Mouse (Mus musculus): ENCODE measurements around the gene Nbas. TPM values are rescaled to one million over a fixed set of nuclear protein-coding genes. Genes with fewer than 3 reads are reported as not detected.

Gene Nbas
- polyA plus RNA-seq, 1 experiment from 2014 or later, result 21.9 TPM

DNA sequence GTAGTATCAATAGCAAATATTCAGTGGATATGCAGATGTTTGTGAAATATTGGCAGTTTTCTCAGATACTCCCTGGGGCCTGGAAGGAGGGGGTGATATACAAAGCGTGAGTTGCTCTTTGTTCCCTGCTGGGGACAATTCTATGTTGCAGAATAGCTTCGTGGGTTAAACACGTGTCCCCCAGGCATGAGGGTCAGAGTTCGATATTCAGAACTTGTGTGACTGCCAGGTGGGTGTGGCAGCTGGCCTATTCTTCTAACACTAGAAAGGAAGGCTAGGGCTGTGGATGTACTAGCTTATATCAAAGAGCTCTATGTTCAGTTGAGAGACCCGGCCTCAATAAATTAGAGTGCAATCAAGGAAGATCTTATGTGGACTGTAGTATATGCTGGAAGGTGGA, 274.9 kb downstream of the Nbas start:
- WGBS, result 30% methylated on average over 5 of the region's 5 CpGs

DNA sequence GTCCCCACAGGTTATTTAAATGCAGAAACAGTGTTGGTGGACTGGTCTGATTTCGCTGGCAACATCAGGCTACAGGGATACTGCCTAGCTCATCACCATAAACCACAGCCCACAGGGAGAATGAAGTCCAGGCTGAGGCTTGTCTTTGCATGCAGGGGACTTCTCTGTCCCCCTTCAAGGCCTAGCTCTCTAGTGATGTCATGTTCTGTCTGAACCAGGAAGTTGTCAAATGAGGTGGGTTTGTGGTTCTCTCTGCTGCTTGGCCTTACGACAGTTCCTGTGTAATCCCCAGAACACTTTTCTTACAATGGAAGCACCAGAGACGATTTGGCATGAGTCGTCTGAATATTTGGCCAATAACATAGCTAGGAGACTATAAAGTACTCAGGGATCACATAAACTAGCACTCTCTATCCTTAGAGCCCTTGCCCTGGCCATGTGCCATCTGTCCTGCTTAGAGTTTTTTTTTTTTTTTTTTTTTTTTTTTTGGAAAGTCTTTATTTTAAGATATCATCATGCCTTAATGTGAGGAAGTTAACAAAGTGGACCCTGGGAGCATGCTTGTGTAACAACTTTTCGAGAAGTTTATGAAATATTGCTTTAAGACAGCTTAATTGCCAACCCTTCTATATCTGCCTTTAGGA, 294.8 kb downstream of the Nbas start:
- DNase-seq (ENCODE audit: low spot score), result no peak
- Histone ChIP-seq H3K4me3 (replicated peaks; ENCODE audit: low read length) (no peak overlapping the region), H3K9ac (no peak overlapping the region), H3K36me3 (replicated peaks; ENCODE audit: control insufficient read depth, insufficient read depth) (no peaks in the 10 kb centered on the region; the same call in none of the 2 replicates), H3K4me2 (replicated peaks) (no peak overlapping the region), H3K4me1 (replicated peaks; ENCODE audit: control insufficient read depth, insufficient read depth, low read length) (no peaks in the 10 kb centered on the region), H3K9me3 (ENCODE audit: control insufficient read depth, low read length) (no peaks in the 10 kb centered on the region), H3K27me3 (ENCODE audit: control insufficient read depth, insufficient read depth, low read length) (no peaks in the 10 kb centered on the region), H3K27ac (no peak overlapping the region)
- ATAC-seq (ENCODE audit: low FRiP score), result no peak
- 91% methylated on average over 5 of the region's 5 CpGs for WGBS

More for the DNA sequence above, 274.9 kb downstream of the Nbas start:
- Histone ChIP-seq H3K27ac (no peak overlapping the region), H3K9me3 (ENCODE audit: control insufficient read depth, low read length) (no peaks in the 10 kb centered on the region), H3K4me3 (replicated peaks; ENCODE audit: low read length) (no peak overlapping the region), H3K9ac (no peak overlapping the region), H3K27me3 (ENCODE audit: control insufficient read depth, insufficient read depth, low read length) (no peaks in the 10 kb centered on the region), H3K36me3 (replicated peaks; ENCODE audit: control insufficient read depth, insufficient read depth) (no peaks in the 10 kb centered on the region), H3K4me1 (replicated peaks; ENCODE audit: control insufficient read depth, insufficient read depth, low read length) (no peaks in the 10 kb centered on the region), H3K4me2 (replicated peaks) (no peak overlapping the region)
- no peak for DNase-seq (ENCODE audit: low spot score)
- no peak for ATAC-seq (ENCODE audit: low FRiP score)

DNA sequence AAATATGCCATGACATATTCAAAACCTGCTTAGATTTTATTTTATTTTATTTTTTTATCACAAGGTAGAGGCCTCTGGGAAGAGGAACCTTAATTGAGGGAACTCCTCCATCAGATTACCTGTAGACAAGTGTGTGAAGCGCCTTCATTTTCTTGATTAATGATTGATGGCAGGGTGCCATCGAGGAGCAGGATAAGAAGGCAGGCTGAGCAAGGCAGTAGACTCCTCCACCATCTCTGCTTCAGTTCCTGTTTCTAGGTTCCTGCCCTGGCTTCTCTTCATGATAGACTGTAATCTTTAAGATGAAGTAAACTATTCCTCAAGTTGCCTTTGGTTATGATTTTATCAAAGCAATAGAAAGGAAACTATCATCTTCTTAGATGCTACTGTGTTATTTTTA, 295.4 kb downstream of the Nbas start:
- Histone ChIP-seq H3K4me3 (replicated peaks; ENCODE audit: low read length) (no peak overlapping the region), H3K27me3 (ENCODE audit: control insufficient read depth, insufficient read depth, low read length) (no peaks in the 10 kb centered on the region), H3K4me2 (replicated peaks) (no peak overlapping the region), H3K9me3 (ENCODE audit: control insufficient read depth, low read length) (no peaks in the 10 kb centered on the region), H3K36me3 (replicated peaks; ENCODE audit: control insufficient read depth, insufficient read depth) (no peaks in the 10 kb centered on the region; the same call in none of the 2 replicates), H3K27ac (no peak overlapping the region), H3K9ac (no peak overlapping the region), H3K4me1 (replicated peaks; ENCODE audit: control insufficient read depth, insufficient read depth, low read length) (no peaks in the 10 kb centered on the region)
- no peak for ATAC-seq (ENCODE audit: low FRiP score)
- DNase-seq (ENCODE audit: low spot score), result no peak
- 89% methylated on average over 2 of the region's 2 CpGs for WGBS

DNA sequence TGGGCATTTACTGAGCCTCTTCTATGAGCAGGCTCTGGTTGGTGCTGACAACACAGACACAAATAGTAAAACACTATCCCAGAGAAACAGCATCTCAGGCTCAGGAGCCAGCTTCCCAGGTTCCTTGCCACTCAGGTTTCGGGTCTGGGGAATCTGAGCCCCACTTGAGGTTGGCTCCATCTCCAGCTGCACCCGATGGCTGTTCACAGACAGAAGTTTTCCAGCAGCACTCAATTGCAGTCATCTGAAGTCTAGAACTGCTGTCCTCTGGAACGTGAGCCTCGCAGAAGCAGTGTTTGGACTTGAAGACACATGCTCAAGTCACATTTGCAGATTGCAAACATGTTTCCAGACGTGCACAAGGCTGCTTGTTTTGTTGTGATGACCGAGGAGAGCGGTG, 297.5 kb downstream of the Nbas start:
- no peak for ATAC-seq (ENCODE audit: low FRiP score)
- no peak overlapping the region for H3K27ac ChIP-seq

GRCm38 (mm10) chr12:13575158-13575557, 306.2 kb downstream of the Nbas start:
- ATAC-seq (ENCODE audit: low FRiP score) (no peak), DNase-seq (ENCODE audit: low spot score) (no peak)
- Histone ChIP-seq H3K27ac (no peak overlapping the region), H3K36me3 (replicated peaks; ENCODE audit: control insufficient read depth, insufficient read depth) (no peaks in the 10 kb centered on the region), H3K4me1 (replicated peaks; ENCODE audit: control insufficient read depth, insufficient read depth, low read length) (peaks cover 4% of the 10 kb centered on the region; the same call in 1 of the 2 replicates), H3K4me2 (replicated peaks) (no peak overlapping the region), H3K9me3 (ENCODE audit: control insufficient read depth, low read length) (no peaks in the 10 kb centered on the region), H3K9ac (no peak overlapping the region), H3K4me3 (replicated peaks; ENCODE audit: low read length) (no peak overlapping the region), H3K27me3 (ENCODE audit: control insufficient read depth, insufficient read depth, low read length) (no peaks in the 10 kb centered on the region)
- WGBS, result 83% methylated on average over 4 of the region's 4 CpGs

More for the DNA sequence above, 297.5 kb downstream of the Nbas start:
- Histone ChIP-seq H3K36me3 (replicated peaks; ENCODE audit: control insufficient read depth, insufficient read depth) (no peaks in the 10 kb centered on the region; the same call in 1 of the 2 replicates), H3K4me3 (replicated peaks; ENCODE audit: low read length) (no peak overlapping the region), H3K4me1 (replicated peaks; ENCODE audit: control insufficient read depth, insufficient read depth, low read length) (no peaks in the 10 kb centered on the region), H3K27me3 (ENCODE audit: control insufficient read depth, insufficient read depth, low read length) (no peaks in the 10 kb centered on the region), H3K4me2 (replicated peaks) (no peak overlapping the region), H3K9me3 (ENCODE audit: control insufficient read depth, low read length) (no peaks in the 10 kb centered on the region), H3K9ac (no peak overlapping the region)
- no peak for DNase-seq (ENCODE audit: low spot score)
- WGBS, result 90% methylated on average over 7 of the region's 7 CpGs

GRCm38 (mm10) chr12:13575605-13576600, 307.0 kb downstream of the Nbas start:
- H3K9me3 ChIP-seq (ENCODE audit: control insufficient read depth, low read length), result no peaks in the 10 kb centered on the region
- ATAC-seq (ENCODE audit: low FRiP score), result no peak

GRCm38 (mm10) chr12:13576761-13577160, 307.8 kb downstream of the Nbas start:
- H3K27ac ChIP-seq, result no peak overlapping the region
- 84% methylated on average over 4 of the region's 4 CpGs for WGBS
- ATAC-seq (ENCODE audit: low FRiP score), result no peak
- no peak overlapping the region for H3K4me2 ChIP-seq (replicated peaks)
- no peak overlapping the region for H3K4me3 ChIP-seq (replicated peaks; ENCODE audit: low read length)
- H3K36me3 ChIP-seq (replicated peaks; ENCODE audit: control insufficient read depth, insufficient read depth), result no peaks in the 10 kb centered on the region
- DNase-seq (ENCODE audit: low spot score), result no peak
- H3K27me3 ChIP-seq (ENCODE audit: control insufficient read depth, insufficient read depth, low read length), result no peaks in the 10 kb centered on the region
- no peak overlapping the region for H3K9ac ChIP-seq
- peaks cover 4% of the 10 kb centered on the region; the same call in 1 of the 2 replicates for H3K4me1 ChIP-seq (replicated peaks; ENCODE audit: control insufficient read depth, insufficient read depth, low read length)
- H3K9me3 ChIP-seq (ENCODE audit: control insufficient read depth, low read length), result no peaks in the 10 kb centered on the region

More at GRCm38 (mm10) chr12:13575605-13576600, 307.0 kb downstream of the Nbas start:
- no peak overlapping the region for H3K9ac ChIP-seq
- no peak overlapping the region for H3K4me2 ChIP-seq (replicated peaks)
- H3K27me3 ChIP-seq (ENCODE audit: control insufficient read depth, insufficient read depth, low read length), result no peaks in the 10 kb centered on the region
- WGBS, result 94% methylated on average over 5 of the region's 5 CpGs
- no peak overlapping the region for H3K4me3 ChIP-seq (replicated peaks; ENCODE audit: low read length)
- peaks cover 4% of the 10 kb centered on the region; the same call in 1 of the 2 replicates for H3K4me1 ChIP-seq (replicated peaks; ENCODE audit: control insufficient read depth, insufficient read depth, low read length)
- no peak for DNase-seq (ENCODE audit: low spot score)
- H3K27ac ChIP-seq, result no peak overlapping the region
- no peaks in the 10 kb centered on the region for H3K36me3 ChIP-seq (replicated peaks; ENCODE audit: control insufficient read depth, insufficient read depth)

- 87% methylated on average over 1 of the region's 1 CpGs for WGBS
- no peak overlapping the region for H3K4me3 ChIP-seq (replicated peaks; ENCODE audit: low read length)
- peaks cover 7% of the 10 kb centered on the region; the same call in 1 of the 2 replicates for H3K36me3 ChIP-seq (replicated peaks; ENCODE audit: control insufficient read depth, insufficient read depth)
- H3K4me2 ChIP-seq (replicated peaks), result no peak overlapping the region
- ATAC-seq (ENCODE audit: low FRiP score) (no peak), DNase-seq (ENCODE audit: low spot score) (no peak)
- H3K27me3 ChIP-seq (ENCODE audit: control insufficient read depth, insufficient read depth, low read length), result no peaks in the 10 kb centered on the region
- peaks cover 4% of the 10 kb centered on the region; the same call in 1 of the 2 replicates for H3K4me1 ChIP-seq (replicated peaks; ENCODE audit: control insufficient read depth, insufficient read depth, low read length)
- H3K9me3 ChIP-seq (ENCODE audit: control insufficient read depth, low read length), result no peaks in the 10 kb centered on the region
- no peak overlapping the region for H3K27ac ChIP-seq
- no peak overlapping the region for H3K9ac ChIP-seq
Measured at GRCm38 (mm10) chr12:13580796-13581195, 311.9 kb downstream of the Nbas start.

- no peak for ATAC-seq (ENCODE audit: low FRiP score)
- no peak overlapping the region for H3K4me3 ChIP-seq (replicated peaks; ENCODE audit: low read length)
- no peaks in the 10 kb centered on the region for H3K27me3 ChIP-seq (ENCODE audit: control insufficient read depth, insufficient read depth, low read length)
- DNase-seq (ENCODE audit: low spot score), result no peak
- WGBS, result 96% methylated on average over 6 of the region's 6 CpGs
- H3K9me3 ChIP-seq (ENCODE audit: control insufficient read depth, low read length), result no peaks in the 10 kb centered on the region
- H3K36me3 ChIP-seq (replicated peaks; ENCODE audit: control insufficient read depth, insufficient read depth), result peaks cover 7% of the 10 kb centered on the region; the same call in 1 of the 2 replicates
- H3K4me2 ChIP-seq (replicated peaks), result no peak overlapping the region
- no peak overlapping the region for H3K9ac ChIP-seq
- no peak overlapping the region for H3K27ac ChIP-seq
- no peaks in the 10 kb centered on the region for H3K4me1 ChIP-seq (replicated peaks; ENCODE audit: control insufficient read depth, insufficient read depth, low read length)
Measured at GRCm38 (mm10) chr12:13583386-13583785, 314.5 kb downstream of the Nbas start.
